Mouse (Mus musculus): ENCODE measurements at regions not wholly inside any gene's neighbourhood (a gene's known extent, or its start where the extent isn't known, plus 50 kb on each side); places are given as distances from the start of the nearest gene placed in this dataset.

DNA sequence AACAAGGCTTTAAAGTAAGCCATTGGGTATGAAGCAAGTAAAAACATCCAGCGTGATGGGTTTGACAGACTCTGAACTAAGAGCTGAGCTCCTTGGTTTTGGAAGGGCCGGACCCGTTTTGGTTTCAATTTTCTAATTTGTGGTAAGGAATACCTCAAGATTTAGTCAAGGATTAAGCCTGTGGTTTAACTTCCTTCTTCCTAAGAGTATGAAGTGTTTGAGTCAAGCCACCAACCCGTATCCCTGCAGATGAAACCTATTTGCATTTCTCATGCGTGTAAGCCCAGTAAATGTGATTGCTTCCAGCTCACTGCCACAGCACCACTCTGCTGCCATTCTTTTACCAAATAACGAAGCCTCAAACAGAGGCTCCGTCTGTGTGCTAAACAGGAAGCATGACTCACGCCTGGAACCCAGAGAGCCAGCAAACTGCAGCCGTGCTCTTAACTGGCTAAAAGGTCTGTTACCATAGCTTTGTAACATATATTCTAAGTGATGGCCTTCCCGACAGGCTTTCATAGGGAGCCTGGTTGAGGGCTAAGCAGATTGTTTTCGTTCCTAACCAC lies 149.7 kb downstream of the Etv1 start:
- DNase-seq (ENCODE audit: low spot score in 2 of 2) = no peak

DNA sequence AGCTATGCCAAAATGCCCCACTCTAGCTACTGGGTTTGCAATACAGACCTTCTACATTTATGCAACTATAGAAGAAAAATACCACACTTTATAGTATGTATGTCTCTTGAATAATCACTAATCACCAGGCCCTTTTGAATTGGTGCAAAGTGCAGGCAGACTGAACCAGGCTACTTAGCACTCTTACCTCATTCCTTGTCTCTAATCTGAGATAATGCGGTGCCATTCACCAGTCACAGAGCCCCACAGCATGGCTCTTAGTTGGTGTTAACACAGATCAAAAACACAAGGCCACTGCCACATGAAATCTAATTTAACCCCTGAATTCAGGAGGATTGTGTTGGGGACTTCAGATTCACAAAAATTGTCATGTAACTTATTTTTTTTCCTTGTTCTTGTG lies 150.5 kb downstream of the Etv1 start:
- DNase-seq (ENCODE audit: low spot score in 2 of 2) = no peak

DNA sequence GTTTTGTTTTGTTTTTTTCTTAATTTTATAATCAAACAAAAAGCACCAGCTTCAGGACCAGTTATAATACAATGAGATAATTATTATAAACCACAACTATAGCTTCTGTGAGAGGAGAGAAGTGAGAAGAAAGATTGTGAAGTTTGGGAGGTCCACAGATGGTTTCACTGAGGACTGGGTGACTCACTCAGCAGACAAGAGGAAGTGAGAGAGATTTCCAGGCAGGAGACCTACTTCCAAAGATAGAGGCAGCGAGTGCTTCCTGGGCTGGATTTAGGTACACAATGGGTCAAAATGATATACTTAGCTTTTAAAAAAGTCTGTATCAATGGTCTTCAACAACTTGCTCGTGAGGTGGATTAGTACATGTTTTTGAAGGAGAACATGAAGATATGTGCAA lies 152.6 kb downstream of the Etv1 start:
- DNase-seq (ENCODE audit: low spot score in 2 of 2) = peak; percentile 21 to 30

DNA sequence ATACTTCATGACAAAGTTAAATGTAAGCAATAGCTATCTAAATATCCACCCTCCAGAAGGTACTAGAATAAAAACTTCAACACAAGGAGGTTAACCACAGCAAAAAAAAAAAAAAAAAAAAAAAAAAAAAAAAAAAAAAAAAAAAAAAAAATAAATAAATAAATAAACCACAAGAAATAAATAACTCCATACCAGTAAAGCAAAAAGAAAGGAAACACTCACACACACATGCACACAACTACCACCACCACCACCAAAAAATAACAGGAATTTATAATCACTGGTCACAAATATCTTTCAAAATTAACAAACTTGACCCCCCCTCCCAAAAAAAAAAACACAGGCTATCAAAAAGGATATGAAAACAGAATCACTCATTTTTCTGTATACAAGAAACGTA lies 180.4 kb downstream of the Etv1 start:
- DNase-seq (ENCODE audit: low spot score in 2 of 2) = no peak

DNA sequence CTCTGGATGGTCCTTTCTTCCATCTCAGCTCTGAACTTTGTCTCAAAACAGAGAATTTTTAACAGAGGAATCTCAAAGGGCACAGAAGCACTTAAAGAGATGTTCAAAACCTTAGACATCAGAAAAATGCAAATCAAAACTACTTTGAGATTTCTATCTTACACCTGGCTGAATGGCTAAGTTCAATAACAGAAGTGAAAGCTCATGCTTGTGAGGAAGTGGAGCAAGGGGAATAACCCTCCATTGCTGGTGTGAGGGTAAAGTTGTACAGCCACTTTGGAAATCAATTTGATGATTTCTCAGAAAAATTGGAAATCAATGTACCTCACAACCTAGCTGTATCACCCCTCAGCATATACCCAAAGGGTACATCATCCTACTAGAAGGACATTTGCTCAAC lies 183.1 kb downstream of the Etv1 start:
- DNase-seq (ENCODE audit: low spot score in 2 of 2) = no peak

DNA sequence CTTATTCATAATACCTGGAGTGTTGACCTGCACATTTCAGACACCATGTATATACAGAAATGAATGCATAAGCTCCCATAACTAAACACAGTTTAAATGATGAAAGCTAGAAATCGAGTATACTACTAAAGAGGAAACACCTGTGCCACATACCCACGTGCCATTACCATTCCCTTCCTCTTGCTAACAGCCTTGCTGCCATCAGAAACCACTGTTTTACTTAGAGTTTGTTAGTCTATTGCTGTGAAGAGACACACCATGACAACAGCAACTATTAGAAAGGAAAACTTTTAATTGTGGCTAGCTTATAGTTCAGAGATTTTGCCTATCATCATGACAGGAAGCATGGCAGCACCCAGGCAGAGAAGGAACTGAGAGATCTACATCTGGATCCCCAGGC lies 191.2 kb downstream of the Etv1 start:
- no peak for DNase-seq (ENCODE audit: low spot score in 2 of 2)

DNA sequence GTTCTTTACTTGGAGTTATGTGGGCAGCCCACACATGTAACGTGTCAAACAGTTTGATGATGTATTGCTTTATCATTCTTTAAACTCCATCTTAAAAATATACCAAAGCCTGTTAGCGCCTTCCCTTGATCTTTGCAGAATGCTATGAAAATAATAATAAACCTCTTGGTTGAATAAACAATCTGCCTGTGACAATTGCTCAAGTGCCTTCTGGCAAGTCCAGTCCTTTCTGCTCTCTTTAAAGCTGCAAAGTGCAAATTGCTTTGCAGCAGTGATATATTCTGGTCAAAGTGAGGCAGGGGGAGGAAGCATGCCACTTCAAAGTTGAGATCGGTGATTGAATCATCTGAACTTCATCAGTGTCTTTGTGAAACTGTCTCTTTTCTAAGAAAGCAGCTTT lies 193.0 kb downstream of the Etv1 start:
- no peak for DNase-seq (ENCODE audit: low spot score in 2 of 2)

DNA sequence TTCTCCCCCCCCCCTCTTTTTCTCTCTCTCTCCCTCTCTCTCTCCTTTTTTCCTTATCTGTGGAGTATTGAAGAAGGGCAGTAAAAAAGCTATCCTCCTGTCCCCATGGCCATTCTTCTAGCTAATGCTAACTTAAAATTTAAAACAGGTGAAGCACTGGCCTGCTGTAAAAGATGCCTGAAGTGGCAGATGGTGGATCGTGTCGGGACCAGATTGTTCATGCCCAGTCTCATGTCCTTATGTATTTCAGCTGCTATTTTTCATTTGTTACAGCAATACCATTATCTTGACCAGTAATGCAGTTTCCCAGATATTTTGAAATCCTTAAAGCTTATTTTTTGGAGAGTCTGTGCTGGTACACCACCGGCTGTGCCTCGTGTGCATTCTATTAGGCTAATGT lies 196.3 kb downstream of the Etv1 start:
- DNase-seq (ENCODE audit: low spot score in 2 of 2) = no peak

DNA sequence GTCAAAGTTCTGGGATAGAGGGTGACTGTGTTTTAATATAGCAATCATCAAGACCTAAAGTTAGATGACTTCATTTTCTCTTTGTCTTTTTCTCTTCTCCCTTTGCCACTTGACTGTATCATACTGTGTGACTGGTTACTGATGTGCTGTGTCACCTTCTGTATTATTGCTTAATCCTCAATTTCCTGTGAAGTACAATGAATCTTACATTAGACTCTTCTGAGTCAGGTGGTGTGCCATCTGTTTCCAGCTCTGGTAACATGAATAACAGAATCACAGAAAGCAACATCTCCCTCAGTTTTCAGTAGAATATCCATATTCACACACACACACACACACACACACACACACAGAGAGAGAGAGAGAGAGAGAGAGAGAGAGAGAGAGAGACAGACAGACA lies 203.2 kb downstream of the Etv1 start:
- DNase-seq (ENCODE audit: low spot score in 2 of 2) = no peak

DNA sequence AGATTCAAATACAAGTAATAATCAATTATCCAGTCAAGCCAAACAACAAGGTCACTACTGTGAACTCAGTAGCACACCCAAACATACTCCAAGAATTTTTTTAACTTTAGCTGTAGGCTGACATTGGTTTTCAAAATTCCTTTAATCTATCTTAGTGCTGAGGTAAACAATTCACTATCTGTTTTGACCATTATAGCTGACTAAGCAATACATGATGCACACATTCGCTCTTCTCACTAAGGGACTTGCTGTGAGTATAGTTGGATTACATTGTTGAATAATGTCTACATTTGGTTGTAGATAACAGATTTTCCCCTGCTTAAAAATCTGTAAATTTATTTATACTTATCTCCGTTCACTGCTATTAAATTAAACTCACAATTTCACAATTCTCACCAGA lies 206.7 kb downstream of the Etv1 start:
- DNase-seq (ENCODE audit: low spot score in 2 of 2) = no peak

DNA sequence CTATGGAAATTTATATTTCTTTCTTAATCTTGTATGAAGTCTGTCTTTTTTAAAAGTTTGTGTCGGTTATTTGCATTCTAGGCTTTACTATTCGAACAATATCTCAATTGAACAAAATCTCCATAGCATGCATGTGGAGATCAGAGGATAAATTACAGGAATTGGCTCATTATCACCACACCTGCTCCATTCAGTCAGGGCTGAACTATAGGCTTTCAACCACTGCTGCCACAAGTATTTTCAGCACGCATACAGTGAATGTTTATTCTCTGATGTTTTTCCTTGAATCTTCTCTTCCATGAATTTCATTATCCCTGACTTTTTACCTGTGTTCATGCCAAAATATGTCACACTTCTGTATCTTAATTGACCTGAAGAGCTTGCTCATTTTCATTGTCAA lies 207.2 kb downstream of the Etv1 start:
- DNase-seq (ENCODE audit: low spot score in 2 of 2) = no peak

DNA sequence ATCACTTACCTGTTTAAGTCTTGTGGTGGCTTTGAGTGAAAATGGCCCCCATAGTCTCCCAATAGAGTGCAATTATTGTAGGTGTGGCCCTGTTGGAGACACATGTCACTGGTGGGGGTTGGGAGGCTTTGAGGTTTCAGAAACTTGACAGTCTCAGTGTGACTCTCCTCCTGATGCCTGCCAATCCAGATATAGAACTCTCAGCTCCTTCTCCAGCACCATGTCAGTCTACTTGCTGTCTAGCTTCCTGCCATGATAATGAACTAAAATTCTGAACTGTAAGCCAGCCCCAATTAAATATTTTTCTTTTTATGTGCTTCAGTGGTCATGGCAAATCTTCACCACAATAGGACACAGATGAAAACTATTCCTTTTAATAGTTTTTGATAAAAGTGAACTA lies 208.1 kb downstream of the Etv1 start:
- DNase-seq (ENCODE audit: low spot score in 2 of 2) = no peak

DNA sequence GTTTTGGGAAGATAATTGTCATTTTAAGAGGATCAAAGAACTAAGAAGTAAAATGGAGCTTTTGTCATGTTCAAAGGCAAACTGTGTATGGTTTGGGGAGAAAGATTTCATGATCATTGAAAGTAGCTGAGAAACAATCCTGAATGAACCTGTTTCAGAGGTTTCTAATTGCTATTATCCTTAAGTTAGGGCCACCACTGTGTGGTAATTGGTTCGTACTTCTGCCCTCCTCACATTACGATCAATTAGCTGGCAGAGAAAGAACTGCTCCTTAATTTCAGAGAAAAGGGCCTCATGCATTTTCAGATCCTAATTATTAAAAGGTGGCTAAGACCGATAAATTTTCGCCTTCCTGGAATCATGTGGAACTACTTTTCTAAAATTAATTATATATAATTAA lies 208.6 kb downstream of the Etv1 start:
- DNase-seq (ENCODE audit: low spot score in 2 of 2) = no peak

DNA sequence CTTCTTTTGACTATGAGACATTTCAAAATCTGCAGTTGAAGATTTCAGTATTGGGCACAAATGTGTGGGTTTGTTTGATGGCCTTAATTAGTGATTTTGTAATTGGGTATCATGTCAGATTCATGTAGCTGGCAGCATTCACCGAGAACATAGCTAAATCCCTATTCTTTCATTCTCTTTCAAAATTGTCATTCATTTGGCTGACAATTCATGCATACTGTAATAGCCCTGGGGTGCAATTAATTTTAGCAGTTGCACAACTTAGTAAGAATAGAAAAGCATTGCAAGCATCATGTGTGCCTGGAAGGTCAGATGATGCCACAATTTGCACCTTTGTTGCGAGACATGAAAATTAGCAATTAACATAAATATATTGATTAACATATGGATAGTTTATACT lies 248.0 kb downstream of the Etv1 start:
- DNase-seq (ENCODE audit: low spot score in 2 of 2) = no peak

DNA sequence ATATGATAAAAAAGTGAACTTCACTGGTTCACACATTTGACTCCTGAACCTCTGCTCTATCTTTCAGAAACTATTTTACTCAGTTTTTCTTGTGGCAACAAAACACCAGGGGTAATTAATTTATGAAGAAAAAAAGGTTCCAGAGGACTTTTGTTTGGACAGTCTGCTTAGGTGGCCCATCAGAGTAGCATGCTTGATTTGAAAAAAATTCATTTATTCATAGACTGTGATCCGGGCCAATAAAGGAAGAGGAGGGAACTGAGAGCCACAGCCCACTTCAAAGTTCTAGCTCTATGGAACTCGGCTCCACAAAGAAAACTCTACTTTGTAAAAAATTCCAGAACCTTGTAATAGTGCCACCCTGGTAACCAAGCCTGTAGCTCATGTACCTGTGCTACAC lies 248.8 kb downstream of the Etv1 start:
- DNase-seq (ENCODE audit: low spot score in 2 of 2) = no peak

DNA sequence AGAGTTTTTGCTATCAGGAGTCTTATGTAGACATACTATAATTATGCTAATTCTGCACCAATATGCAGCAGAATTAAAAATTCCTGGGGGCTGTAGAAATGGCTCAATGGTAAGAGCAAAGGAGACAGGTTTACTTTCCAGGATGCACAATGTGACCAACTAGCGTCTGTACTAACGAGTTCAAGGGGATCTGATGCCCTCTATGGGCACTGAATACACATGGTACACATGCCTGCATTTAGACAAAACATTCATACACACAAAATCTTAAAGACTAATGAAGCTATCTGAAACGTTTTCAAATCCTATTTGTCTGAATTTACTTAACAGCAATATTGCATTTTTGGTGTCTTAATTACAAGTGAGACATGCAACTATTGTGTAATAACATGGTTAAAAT lies 254.8 kb downstream of the Etv1 start:
- DNase-seq (ENCODE audit: low spot score in 2 of 2) = no peak

DNA sequence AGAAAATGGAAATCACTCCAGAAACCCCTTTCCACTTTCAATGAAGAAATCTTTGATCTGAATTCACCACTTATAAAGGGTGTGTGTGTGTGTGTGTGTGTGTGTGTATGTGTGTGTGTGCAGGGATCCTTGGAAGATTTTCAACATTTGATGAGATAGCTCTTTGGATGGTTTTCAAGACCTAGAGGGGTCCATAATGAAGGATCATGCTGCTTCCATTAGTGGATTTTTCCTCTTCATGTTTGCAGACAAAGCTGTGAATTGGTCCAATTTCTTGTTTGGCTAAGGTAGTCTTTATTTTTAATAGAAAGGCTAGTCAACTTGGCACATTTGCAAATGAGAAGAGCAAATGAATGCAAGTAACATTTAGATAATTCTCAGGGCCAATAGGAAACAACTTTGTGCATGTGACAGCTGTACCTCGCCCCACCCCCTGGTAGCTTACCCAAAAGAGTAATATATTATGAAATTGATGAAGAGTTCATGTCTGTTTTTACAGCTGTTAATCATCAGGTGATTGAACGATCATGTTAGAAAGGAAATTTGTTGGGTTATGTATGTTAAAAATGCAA lies 257.4 kb downstream of the Etv1 start:
- no peak for DNase-seq (ENCODE audit: low spot score in 2 of 2)

DNA sequence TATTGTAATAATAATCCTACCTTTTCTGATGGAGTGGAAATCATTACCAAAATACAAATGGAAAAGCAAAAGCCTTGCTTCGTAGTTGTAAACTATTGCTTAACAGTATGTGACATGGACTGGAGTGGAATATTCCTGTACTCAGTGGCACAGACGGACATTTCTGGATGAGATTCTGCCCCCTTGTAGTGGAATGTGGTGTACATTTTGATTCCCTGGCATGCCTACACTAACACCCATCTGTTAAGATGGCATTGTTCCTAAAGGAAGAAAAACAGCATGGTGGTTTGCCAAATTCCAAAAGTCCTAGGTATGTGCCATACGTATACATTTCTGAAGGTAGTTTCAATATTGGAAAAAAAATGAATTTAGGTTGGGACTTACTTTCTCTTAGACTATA lies 258.9 kb downstream of the Etv1 start:
- DNase-seq (ENCODE audit: low spot score in 2 of 2) = no peak

DNA sequence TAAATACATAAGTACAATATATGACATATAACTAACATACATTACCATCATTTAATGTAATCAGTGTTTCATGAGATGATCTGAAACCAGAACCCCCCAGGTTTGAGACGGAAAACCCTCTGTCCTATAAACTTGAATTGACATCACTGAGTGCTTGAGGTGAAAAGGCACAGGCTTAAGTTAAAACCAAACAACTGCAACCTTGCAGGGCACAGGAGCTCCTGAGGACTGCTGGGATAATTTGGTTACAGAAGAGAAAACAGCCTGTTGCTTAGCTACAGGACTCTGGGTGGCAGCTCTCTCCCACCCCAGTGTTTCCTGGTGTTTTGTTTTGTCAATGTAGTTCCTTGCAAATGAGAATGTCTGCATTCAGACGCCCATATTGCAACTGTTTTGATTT lies 259.5 kb downstream of the Etv1 start:
- no peak for DNase-seq (ENCODE audit: low spot score in 2 of 2)

DNA sequence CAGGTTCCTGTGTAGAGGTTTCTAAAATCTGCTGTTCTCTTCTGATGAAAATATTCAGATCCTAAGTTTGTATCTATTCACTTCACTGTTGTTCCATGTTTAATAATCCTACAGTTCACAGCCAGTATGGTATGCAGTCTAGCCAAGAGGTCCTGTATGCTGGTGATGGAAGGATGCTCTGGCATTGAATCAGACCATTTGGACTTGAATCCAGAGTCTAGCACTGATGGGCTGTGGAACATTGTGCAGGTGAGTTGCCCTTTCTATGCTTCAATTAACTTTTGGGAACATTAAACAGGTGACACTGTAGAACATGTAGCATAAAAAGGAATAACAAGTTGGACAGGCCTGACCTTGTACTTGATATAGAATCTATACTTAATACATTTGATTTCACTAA lies 267.9 kb downstream of the Etv1 start:
- no peak for DNase-seq (ENCODE audit: low spot score in 2 of 2)

DNA sequence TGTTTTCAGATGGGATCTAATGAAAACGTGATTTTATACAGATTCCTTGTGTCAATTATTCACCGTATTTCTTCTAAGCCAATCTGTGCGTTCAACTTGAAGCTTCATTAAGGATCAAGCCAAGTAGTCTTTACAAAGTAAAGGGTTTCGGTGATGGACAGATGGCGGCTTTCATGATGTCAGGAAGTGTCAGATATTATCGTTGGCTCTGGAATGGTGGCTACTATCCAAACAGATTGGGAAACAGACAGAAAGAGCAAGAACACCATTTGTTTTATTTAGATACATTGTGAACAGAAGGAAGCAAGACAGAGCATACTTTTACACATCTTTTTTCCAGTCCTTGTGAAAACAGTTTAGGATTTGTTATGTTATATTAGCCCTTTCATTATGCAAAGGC lies 269.3 kb downstream of the Etv1 start:
- no peak for DNase-seq (ENCODE audit: low spot score in 2 of 2)

DNA sequence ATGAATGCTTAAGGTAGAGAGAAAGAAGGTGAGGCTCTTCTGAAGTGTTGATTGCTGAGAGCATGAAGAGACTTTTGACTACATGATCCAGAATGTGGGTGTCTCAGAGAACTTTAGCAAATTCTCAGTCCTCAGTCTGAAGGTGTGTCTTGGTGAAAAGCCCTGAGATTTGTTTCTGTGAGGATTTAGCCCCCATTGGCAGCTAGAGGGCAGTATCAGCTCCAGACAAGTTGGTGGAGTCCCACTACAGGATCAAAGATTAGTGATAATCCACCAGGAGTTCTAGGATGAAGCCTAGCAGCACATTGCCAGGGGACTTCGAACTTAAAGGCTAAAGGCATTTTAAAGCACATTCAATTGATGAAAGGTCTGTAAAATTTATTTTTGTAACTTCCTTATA lies 269.8 kb downstream of the Etv1 start:
- DNase-seq (ENCODE audit: low spot score in 2 of 2) = no peak

DNA sequence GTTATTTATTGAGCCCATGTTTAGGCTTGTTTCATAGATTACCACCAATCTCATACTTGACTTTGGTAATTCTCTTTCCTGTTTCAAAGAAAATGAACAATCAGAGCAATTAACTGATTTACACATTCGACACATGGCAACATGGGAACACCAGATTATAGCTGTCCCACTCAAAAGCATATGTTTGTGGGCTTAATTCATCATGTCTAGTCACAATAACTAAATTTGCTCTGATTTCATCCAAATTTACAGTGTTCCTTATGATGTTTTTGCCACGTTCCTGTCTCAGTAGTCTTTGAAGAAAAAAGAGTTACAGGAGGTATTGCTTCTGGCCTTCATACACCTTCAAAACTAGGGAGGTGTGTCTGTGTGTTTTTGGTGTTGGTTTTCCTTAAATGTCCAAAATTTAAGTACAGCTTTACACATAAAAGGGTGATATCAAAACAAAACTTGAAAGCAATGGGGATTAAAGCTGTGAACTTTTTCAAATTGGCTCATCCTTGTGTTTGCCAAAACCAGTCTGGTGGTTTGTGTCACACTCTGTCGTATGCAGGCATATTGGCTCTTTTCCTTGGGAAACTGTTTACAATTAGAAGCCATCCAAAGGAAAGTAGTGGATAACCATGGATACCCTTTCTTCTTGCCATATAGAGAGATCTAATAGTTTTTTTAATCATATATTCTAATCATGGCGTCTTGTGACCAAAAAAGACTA lies 291.3 kb downstream of the Etv1 start:
- no peak for DNase-seq (ENCODE audit: low spot score in 2 of 2)
